17 mouse cellular contexts compared by ENCODE assay signal in the genomic region with DNA sequence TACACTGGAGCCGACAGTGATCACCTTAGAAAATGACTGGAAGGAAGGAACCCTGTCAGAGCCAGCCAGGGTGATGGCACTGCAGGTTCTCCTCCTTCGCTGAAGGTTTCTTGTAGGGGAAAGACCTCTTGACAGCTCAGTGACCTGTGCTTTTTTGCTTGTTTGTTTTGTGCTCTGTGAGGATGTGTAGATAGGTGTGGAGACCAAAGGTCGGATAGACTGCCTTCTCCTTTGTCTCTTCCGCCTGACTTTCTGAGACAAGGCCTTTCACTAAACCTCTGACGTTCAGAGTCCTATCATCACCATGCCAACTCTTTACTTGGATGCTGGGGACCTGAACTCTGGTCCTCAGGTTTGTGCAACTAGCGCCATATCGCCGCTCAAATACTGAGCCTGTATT.
"Had no signal": no experiment of that assay in that cellular context is flagged by ENCODE, and none has a peak within 500 bp of the region (broad histone marks: within the 10 kb centered on the region; RNA-seq: fewer than 3 reads in every experiment).

No protein-coding gene starts in this region.

- H3K4me3 ChIP-seq: limb, embryonic 10.5 days; liver, embryonic 13.5 days; lung, embryonic 15.5 days; midbrain, embryonic 15.5 days; neural tube, embryonic 13.5 days; stomach, embryonic 15.5 days had no signal

- DNase-seq: kidney, adult 18-20 months; kidney, postnatal 10 days; liver, embryonic 13.5 days; liver, postnatal 0 days; lung, postnatal 14 days; retina, postnatal 1 day; right cerebral cortex, postnatal 4 days; thymus, adult 2 months; thymus, postnatal 25 days had no signal

- H3K9me3 ChIP-seq: limb, embryonic 10.5 days; liver, embryonic 13.5 days; lung, embryonic 15.5 days; megakaryocyte, embryonic 14.5 days; midbrain, embryonic 15.5 days; neural tube, embryonic 13.5 days; stomach, embryonic 15.5 days had no signal

- H3K36me3 ChIP-seq: lung, embryonic 15.5 days; midbrain, embryonic 15.5 days had no signal

- H3K9ac ChIP-seq: liver, embryonic 13.5 days; liver, postnatal 0 days; lung, embryonic 15.5 days; midbrain, embryonic 15.5 days; neural tube, embryonic 13.5 days; stomach, embryonic 15.5 days had no signal

- H3K4me2 ChIP-seq: liver, embryonic 13.5 days; lung, embryonic 15.5 days; midbrain, embryonic 11.5 days; midbrain, embryonic 15.5 days; neural tube, embryonic 13.5 days; stomach, embryonic 15.5 days had no signal

- H3K4me1 ChIP-seq: lung, embryonic 15.5 days; midbrain, embryonic 15.5 days had no signal

- ATAC-seq: liver, postnatal 0 days; midbrain, embryonic 15.5 days had no signal

- H3K27me3 ChIP-seq: liver, embryonic 13.5 days; lung, embryonic 15.5 days; megakaryocyte, embryonic 14.5 days; midbrain, embryonic 15.5 days; neural tube, embryonic 13.5 days; stomach, embryonic 15.5 days had no signal

- H3K27ac ChIP-seq: limb, embryonic 10.5 days; lung, embryonic 15.5 days; macrophage; midbrain, embryonic 15.5 days; neural tube, embryonic 13.5 days; stomach, embryonic 15.5 days had no signal
